9 mouse cellular contexts compared by ENCODE assay signal in genomic region chr11:88356598-88357290, GRCm38 (mm10).
DNase-seq lines count a peak whose midpoint lies in the region; ATAC-seq lines count a peak whose summit lies in the region.
"Had no signal": no experiment of that assay in that cellular context is flagged by ENCODE, and none has a peak within 500 bp of the region (broad histone marks: within the 10 kb centered on the region; RNA-seq: fewer than 3 reads in every experiment).

No protein-coding gene starts in this region.

- peak; percentile 65; the same call in 1 of the 2 replicates for ATAC-seq in erythroblast, adult 5-6 weeks (replicated peaks; ENCODE audit: low FRiP score, poor library complexity, severe bottlenecking)
- peak; percentile 66 for ATAC-seq in heart, embryonic 16.5 days (replicated peaks; ENCODE audit: extremely low read depth, insufficient read depth, low FRiP score)
- ATAC-seq in liver, embryonic 13.5 days (ENCODE audit: low read depth): peak; percentile 83
- ATAC-seq in neural tube, embryonic 13.5 days (ENCODE audit: low read depth): peak; percentile 96
- ATAC-seq in CD4-positive, CD25-positive, alpha-beta regulatory T cell, adult 4 months: no peak

- 48% methylated on average over 8 of the region's 8 CpGs for WGBS in heart, embryonic 16.5 days
- WGBS in liver, embryonic 13.5 days (ENCODE audit: insufficient replicate concordance): 60% methylated on average over 8 of the region's 8 CpGs
- 12% methylated on average over 8 of the region's 8 CpGs for WGBS in neural tube, embryonic 13.5 days

- no peak overlapping the region for H3K4me3 ChIP-seq in heart, embryonic 16.5 days (ENCODE audit: low read length)
- no peak overlapping the region for H3K4me3 ChIP-seq in liver, embryonic 13.5 days (replicated peaks)
- H3K4me3 ChIP-seq in neural tube, embryonic 13.5 days: peak overlapping the region; percentile 17; the same call in 1 of the 2 replicates

- no peaks in the 10 kb centered on the region for H3K36me3 ChIP-seq in heart, embryonic 16.5 days (ENCODE audit: control insufficient read depth, insufficient read depth)
- 0 out of 2 replicates have a peak, but pooled peaks cover 3% of the 10 kb centered on the region for H3K36me3 ChIP-seq in liver, embryonic 13.5 days
- peaks cover 10% of the 10 kb centered on the region for H3K36me3 ChIP-seq in neural tube, embryonic 13.5 days

- H3K27ac ChIP-seq in heart, embryonic 16.5 days (ENCODE audit: low read length): peak overlapping the region; percentile 54
- no peak overlapping the region for H3K27ac ChIP-seq in liver, embryonic 13.5 days
- peak overlapping the region; percentile 94 for H3K27ac ChIP-seq in neural tube, embryonic 13.5 days (replicated peaks)

- no peaks in the 10 kb centered on the region for H3K27me3 ChIP-seq in heart, embryonic 16.5 days (ENCODE audit: control insufficient read depth, insufficient read depth, low read length)
- no peaks in the 10 kb centered on the region for H3K27me3 ChIP-seq in liver, embryonic 13.5 days
- H3K27me3 ChIP-seq in neural tube, embryonic 13.5 days: no peaks in the 10 kb centered on the region

- H3K4me2 ChIP-seq in heart, embryonic 16.5 days (ENCODE audit: low read depth, low read length): no peak overlapping the region
- H3K4me2 ChIP-seq in liver, embryonic 13.5 days: no peak overlapping the region
- peak overlapping the region; percentile 46 for H3K4me2 ChIP-seq in neural tube, embryonic 13.5 days

- H3K4me1 ChIP-seq in heart, embryonic 16.5 days (ENCODE audit: control insufficient read depth, insufficient read depth, low read length): peaks cover 54% of the 10 kb centered on the region
- peaks cover 54% of the 10 kb centered on the region for H3K4me1 ChIP-seq in liver, embryonic 13.5 days (replicated peaks)
- peaks cover 59% of the 10 kb centered on the region for H3K4me1 ChIP-seq in neural tube, embryonic 13.5 days (replicated peaks)

- H3K9me3 ChIP-seq in heart, embryonic 16.5 days (replicated peaks; ENCODE audit: control insufficient read depth, low read length): no peaks in the 10 kb centered on the region
- H3K9me3 ChIP-seq in liver, embryonic 13.5 days (replicated peaks): no peaks in the 10 kb centered on the region
- H3K9me3 ChIP-seq in neural tube, embryonic 13.5 days: no peaks in the 10 kb centered on the region
- H3K9me3 ChIP-seq: G1E had no signal

- DNase-seq in kidney, adult 9 months: peak; percentile 15
- no peak for DNase-seq in kidney, adult 18-20 months
- peak; percentile 79 for DNase-seq in layer of hippocampus, adult 11-12 months (ENCODE audit: low spot score)
- DNase-seq in liver, embryonic 13.5 days: peak; percentile 58

- no peak overlapping the region for H3K9ac ChIP-seq in heart, embryonic 16.5 days (ENCODE audit: low read length)
- no peak overlapping the region for H3K9ac ChIP-seq in liver, embryonic 13.5 days
- H3K9ac ChIP-seq in neural tube, embryonic 13.5 days: peak overlapping the region; percentile 55; the same call in 1 of the 2 replicates
